Mouse (Mus musculus): ENCODE measurements around the gene C8a.

Gene C8a

DNA sequence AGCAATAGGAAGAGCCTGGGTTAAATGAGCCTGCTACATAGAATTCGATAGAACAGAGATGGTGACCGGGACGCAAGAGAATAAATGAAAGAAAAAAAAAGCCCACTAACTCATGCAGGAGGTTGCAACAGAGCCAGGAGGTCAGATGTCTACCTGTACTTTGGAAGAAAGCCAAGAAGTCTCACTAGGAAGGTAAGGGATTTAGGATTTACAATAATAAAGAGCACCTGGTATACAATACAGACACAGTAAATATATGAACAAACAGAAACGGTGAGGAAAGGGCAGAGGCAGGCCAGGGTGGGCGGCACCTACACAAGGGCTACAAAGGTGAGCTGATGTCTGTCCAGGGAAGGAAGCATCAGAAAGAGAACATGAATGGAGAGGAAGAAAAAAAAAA is 34.0 kb downstream of the C8a start:
- no peak for DNase-seq (ENCODE audit: low spot score)

DNA sequence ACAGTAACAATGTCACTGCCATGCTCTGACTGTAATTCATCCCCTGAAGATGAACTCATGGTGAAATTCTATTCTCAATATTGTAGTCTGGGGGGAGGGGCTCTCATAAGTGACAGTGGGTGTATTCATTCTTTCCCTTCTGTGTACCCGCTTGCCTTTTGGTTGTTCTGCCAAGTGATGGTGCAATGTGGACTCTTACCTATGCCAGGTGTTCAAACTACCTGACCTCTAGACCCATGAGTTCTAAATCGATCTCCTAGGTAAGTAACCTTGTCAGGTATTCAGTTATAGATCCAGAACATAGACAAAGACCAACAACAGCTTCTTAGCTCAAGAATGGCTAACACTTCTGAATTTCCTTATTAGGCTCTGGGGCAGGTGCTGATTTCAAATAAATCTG is 37.9 kb downstream of the C8a start:
- no peak for DNase-seq (ENCODE audit: low spot score)

GRCm38 (mm10) chr4:104835096-104835495 is 41.1 kb downstream of the C8a start:
- DNase-seq (ENCODE audit: low spot score), result no peak

GRCm38 (mm10) chr4:104828939-104829338 is 47.3 kb downstream of the C8a start:
- no peak for DNase-seq (ENCODE audit: low spot score)

DNA sequence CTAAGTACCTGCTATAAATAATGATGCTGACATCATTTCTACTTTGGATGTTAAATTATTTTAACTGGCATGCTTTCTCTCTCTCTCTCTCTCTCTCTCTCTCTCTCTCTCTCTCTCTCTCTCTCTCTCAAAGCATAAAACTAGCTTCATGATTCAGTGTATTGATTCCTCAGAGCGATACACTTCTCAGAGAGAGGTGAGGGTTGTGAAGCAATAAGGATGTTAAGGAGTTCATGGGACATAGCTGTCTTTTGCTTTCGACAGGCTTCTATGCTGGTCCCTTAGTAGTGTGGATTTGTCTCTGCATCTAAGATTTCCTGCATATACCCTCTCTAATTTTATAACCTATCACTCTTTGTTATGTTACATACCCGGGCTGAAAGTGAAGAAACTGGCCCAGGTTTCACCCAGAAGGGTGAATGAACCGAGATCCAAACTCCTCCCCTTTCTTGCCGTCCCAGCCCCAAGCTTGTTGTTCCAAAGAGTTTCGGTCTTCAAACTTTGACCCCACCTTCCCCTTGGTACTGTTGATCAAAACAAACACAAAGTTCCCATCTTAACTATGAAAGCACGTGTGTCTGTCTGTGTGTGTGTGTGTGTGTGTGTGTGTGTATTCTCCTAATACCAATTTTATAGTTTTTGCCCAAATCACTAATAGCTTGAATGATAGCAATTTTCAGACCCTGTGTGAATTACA is 51.7 kb downstream of the C8a start:
- no peak for DNase-seq (ENCODE audit: low spot score)

DNA sequence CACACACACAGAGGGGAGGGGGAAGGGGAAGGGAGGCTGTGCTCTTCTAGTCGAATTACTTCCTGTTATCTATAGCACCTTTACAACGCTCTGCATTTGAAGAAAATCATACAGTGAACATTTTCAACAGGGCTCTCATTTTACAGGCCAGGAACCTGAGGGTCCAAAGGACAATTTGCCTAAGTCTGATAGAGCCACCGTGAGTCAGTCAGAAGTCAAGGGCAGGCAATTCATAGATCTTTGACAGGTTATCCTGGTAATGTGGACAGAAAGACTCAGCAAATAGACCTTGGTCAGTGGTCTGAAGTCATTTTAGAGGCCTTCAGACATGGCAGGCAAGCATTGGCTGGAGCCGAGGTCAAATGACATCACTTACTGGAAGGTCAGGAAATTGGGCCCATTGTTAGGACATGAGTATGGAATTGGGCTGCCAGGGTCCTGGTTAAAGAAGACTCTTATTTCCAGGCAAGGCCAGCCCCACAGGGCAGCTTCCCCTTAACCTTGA is 52.5 kb downstream of the C8a start:
- DNase-seq (ENCODE audit: low spot score), result no peak

DNA sequence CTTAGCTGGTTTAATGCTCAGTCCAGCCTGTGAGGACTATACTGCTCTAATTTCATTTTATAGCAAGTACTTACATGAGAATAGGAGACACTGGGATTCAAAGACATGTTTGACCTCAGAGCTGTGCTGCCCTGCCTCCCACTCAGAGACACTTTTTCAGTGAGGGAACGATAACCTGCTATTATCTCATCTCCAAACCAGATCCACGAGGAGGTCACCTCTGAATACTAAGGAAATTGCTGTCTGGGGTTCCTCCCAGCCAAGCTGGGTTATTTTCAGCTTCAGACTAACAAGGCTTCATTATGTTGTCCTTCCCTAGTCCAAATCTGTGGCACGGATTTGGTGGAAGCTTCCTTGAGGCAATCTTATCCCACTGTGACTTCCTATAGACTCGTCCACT is 56.3 kb downstream of the C8a start:
- no peak for DNase-seq (ENCODE audit: low spot score)

- DNase-seq (ENCODE audit: low spot score), result no peak
Measured at GRCm38 (mm10) chr4:104818986-104819385, 57.2 kb downstream of the C8a start.

DNA sequence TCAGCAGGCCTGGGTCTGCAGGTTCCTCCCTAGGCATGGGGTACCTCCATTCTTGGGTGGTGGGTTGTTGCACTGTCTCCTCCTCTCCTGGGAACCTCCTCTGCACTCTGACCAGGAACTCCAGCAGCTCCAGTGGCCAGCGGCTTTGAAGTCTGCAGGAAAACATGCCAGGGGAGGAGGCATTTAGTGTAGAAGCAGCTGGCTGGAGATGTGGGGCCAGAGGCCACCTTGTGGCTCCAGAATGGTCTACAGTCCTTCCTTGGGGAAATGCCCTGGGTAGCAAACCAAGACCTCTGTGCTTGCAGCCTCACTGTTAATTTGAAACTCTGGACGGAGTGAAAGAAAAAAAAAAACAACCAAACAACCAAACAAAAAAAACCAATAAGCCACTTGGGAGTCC is 58.7 kb downstream of the C8a start:
- no peak for DNase-seq (ENCODE audit: low spot score)

DNA sequence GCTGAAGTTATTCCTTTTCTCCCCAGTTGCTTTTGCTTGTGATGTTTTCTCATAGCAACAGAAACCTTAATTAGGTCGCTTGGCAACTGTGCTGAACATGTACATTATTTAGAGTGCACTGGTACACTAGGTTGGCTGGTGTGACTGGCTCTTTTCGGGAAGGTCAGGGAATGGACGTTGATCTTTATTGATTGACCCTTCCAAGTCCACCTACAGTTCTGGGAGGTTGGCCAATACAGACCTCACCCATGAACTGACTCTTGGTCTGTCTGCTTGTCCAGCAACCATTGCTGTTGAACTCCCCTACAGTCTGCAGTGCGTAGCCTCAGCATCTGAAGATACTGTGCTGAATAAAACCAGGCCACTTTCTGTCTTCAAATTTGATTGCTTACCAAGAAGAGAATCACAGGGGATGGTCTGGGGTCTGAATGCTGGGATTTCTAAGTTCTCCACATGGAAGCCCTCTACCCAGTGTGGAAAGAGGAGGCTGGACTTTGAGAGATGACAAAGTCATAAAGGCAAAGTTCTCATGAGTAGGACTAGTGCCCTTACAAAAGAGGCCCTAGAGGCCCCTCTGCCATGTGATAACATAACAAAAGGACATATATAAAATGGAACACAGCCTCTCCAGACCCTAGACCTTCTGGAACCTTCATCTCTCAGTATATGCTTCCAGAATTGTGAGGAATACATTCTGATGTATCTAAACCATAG is 59.5 kb downstream of the C8a start:
- no peak for DNase-seq (ENCODE audit: low spot score)

GRCm38 (mm10) chr4:104813617-104814016 is 62.6 kb downstream of the C8a start:
- DNase-seq (ENCODE audit: low spot score), result no peak

DNA sequence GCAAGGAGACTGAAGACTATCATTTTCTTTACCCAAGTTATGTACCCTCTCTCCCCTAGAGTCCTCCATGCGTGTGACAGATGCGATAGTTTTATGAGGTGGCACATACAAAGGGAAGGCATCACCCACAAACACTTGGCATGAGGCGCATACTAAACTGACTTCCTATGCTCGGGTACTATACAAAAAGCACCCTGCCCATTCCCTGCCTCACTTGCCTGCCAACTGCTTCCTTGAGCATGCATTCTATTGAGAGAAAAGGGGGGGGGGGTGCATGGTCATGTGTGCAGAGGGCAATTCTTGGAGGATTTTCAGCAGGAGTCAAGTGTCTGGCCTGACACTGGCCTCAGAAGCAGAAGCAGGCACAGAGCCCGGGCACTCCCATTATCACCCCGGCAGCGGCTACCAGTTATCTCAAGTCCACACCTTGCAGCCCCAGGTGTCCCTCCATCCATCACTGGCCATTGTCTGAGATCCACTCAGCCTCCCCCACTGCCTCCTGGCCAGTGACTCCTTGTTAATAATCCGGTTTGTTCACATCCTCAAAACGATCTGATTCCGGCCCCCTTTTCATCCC is 65.4 kb downstream of the C8a start:
- DNase-seq (ENCODE audit: low spot score), result no peak

- DNase-seq (ENCODE audit: low spot score), result no peak
Measured at GRCm38 (mm10) chr4:104805414-104806257, 70.6 kb downstream of the C8a start.

- no peak for DNase-seq (ENCODE audit: low spot score)
Measured at GRCm38 (mm10) chr4:104804100-104804499, 72.1 kb downstream of the C8a start.

GRCm38 (mm10) chr4:104801625-104802024 is 74.6 kb downstream of the C8a start:
- DNase-seq (ENCODE audit: low spot score), result no peak

- DNase-seq (ENCODE audit: low spot score), result no peak
Measured at GRCm38 (mm10) chr4:104798951-104799350, 77.2 kb downstream of the C8a start.

DNA sequence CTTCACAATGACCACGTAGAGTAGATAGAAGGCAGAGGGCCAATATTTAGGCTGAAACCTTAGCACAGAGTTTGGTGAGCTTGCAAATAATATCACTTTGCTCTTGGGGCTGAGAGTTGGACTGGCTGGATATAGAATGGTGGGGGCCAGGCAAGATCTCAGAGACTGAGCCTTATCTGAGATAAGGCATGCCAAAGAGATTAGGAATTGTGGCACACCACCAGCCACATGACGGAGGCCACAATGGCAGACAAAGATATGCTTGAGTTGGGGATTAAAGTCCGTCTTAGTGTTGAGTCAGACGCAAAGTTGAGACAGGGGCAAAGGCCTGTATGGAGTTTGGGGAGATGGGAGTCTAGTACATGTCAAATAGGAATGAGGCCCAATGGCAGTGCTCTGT is 84.1 kb downstream of the C8a start:
- no peak for DNase-seq (ENCODE audit: low spot score)

DNA sequence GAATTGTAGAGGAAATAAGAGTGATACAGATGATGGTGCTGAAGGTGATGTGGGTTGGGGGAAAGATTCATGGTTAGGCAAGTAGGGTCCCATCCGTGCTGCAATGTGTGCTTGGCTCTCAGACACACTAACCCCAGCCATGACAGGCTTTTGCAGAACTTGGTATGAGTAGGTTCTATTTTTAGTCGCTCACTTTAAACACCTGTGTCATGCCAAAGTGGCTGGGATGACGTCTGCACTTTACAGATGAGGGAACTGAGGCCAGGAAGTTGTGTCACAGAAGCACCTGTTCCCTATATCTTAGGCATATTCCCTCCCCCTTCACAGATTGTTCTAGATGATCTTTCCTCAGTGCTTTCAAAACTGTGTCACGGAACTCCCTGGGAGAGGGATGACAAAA is 93.9 kb downstream of the C8a start:
- no peak for DNase-seq (ENCODE audit: low spot score)

GRCm38 (mm10) chr4:104781441-104781840 is 94.8 kb downstream of the C8a start:
- DNase-seq (ENCODE audit: low spot score), result no peak

- no peak for DNase-seq (ENCODE audit: low spot score)
Measured at GRCm38 (mm10) chr4:104779460-104779859, 96.7 kb downstream of the C8a start.

DNA sequence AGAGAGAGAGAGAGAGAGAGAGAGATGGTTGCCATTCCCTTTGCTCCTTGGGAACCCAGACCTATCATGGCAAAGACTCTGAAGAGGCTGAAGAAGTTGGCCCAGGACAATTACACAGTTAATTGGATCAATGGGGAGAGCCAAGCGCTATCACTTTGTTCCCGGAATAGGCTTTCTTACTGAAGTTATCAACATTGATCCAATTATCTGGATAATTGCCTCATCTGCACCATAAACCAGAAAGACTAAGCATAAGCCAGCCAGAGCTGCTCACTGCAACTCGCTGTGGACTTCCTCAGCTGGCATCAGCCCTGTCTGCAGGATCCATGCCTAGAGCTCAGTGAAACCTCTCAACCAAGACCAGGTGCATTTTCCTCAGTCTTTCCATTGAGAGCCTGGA is 100.6 kb downstream of the C8a start:
- no peak for DNase-seq (ENCODE audit: low spot score)

DNA sequence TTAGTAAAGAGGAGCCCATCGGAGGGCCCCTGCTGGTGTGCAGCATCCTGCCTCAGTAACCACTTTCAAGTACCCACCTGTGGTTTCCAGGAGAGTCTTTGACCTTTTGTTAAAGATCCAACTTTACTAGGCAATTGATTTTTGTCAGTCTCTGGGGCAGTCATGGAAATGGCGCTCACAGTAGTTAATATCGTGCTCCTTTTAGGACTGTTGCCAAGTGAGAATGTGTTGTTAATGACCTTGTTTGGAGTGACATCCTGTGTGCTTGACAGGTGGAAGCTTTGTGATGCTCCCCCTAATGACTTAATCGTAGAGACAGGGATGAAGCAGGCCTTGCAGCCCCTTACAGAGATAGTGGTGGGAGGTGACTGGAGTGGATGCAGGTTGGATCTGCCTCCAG is 105.9 kb downstream of the C8a start:
- no peak for DNase-seq (ENCODE audit: low spot score)
